Mouse (Mus musculus) heart, adult 11 months (tissue): ENCODE results near the gene Sec62.

Source experiments
- DNase-seq: peaks from one replicate; pipeline ENCODE4 v3.0.0; 2022

The Sec62 gene

GRCm38 (mm10) chr3:30792737-30793402, at the start of gene Sec62:
Gene Sec62 (plus strand): TSS chr3:30792875.
- DNase-seq = peak; percentile 99

GRCm38 (mm10) chr3:30742891-30743290, 49.8 kb upstream of the Sec62 start:
- DNase-seq = peak; percentile 46

- DNase-seq = peak; percentile 65
These were observed 46.7 kb upstream of the Sec62 start, which contains the start of gene Samd7 for GRCm38 (mm10) chr3:30746006-30746405. Gene Samd7 (plus strand): TSS chr3:30746293.

- DNase-seq = peak; percentile 10
These were observed 44.4 kb upstream of the Sec62 start for GRCm38 (mm10) chr3:30748316-30748715.

GRCm38 (mm10) chr3:30754696-30755095, 38.0 kb upstream of the Sec62 start:
- no peak for DNase-seq

GRCm38 (mm10) chr3:30764877-30765276, 27.8 kb upstream of the Sec62 start:
- peak; percentile 52 for DNase-seq

GRCm38 (mm10) chr3:30765311-30766027, 27.2 kb upstream of the Sec62 start:
- peak; percentile 42 for DNase-seq

- DNase-seq = peak; percentile 92
These were observed 26.5 kb upstream of the Sec62 start for GRCm38 (mm10) chr3:30766177-30766576.

- DNase-seq = peak; percentile 71
These were observed 25.4 kb upstream of the Sec62 start for GRCm38 (mm10) chr3:30767271-30767670.

- peak; percentile 74 for DNase-seq
These were observed 22.7 kb upstream of the Sec62 start for GRCm38 (mm10) chr3:30769755-30770515.

- peak; percentile 4 for DNase-seq
These were observed 21.1 kb upstream of the Sec62 start for GRCm38 (mm10) chr3:30771560-30771959.

- DNase-seq = peak; percentile 59
These were observed 20.0 kb upstream of the Sec62 start for GRCm38 (mm10) chr3:30772631-30773030.

GRCm38 (mm10) chr3:30774677-30775076, 18.0 kb upstream of the Sec62 start:
- DNase-seq = no peak

GRCm38 (mm10) chr3:30777984-30778383, 14.7 kb upstream of the Sec62 start:
- no peak for DNase-seq

GRCm38 (mm10) chr3:30788531-30788930, 4.1 kb upstream of the Sec62 start:
- DNase-seq = peak; percentile 93

- DNase-seq = no peak
These were observed 937 bp downstream of the Sec62 start for GRCm38 (mm10) chr3:30793403-30794221.

- DNase-seq = no peak
These were observed 9.5 kb downstream of the Sec62 start for GRCm38 (mm10) chr3:30802171-30802570.

GRCm38 (mm10) chr3:30812881-30813280, 20.2 kb downstream of the Sec62 start:
- DNase-seq = peak; percentile 97

- DNase-seq = peak; percentile 90
These were observed 26.0 kb downstream of the Sec62 start for GRCm38 (mm10) chr3:30818630-30819125.

- DNase-seq = peak; percentile 80
These were observed 29.5 kb downstream of the Sec62 start for GRCm38 (mm10) chr3:30822163-30822562.

GRCm38 (mm10) chr3:30826069-30826468, 33.4 kb downstream of the Sec62 start:
- peak; percentile 25 for DNase-seq

GRCm38 (mm10) chr3:30831848-30832606, 39.4 kb downstream of the Sec62 start:
- DNase-seq = peak; percentile 78
